Mouse (Mus musculus) C2C12 (cell line): ENCODE data around the gene Natd1. TPM values are rescaled to one million over a fixed set of nuclear protein-coding genes. Genes with fewer than 3 reads are reported as not detected.

Experiments used
- H3K27me3 ChIP-seq: one replicate; pipeline ENCODE4 v1.6.1; 2011; ENCODE audit not compliant: control insufficient read depth, insufficient read depth, insufficient read length
- H3K36me3 ChIP-seq: one replicate; pipeline ENCODE4 v1.6.1; 2011; ENCODE audit not compliant: control insufficient read depth, insufficient read depth
- H3K4me3 ChIP-seq: one replicate; pipeline ENCODE4 v1.5.1; 2011; ENCODE audit warnings: mild to moderate bottlenecking, control low read depth; ENCODE audit not compliant: poor library complexity, insufficient read depth, severe bottlenecking
- H3K79me2 ChIP-seq: one replicate; pipeline ENCODE4 v1.6.1; 2011; ENCODE audit not compliant: control insufficient read depth, insufficient read depth
- H3K79me3 ChIP-seq: one replicate; pipeline ENCODE4 v1.6.1; 2011; ENCODE audit warnings: low read depth, control low read depth
- H3ac ChIP-seq: one replicate; pipeline ENCODE3; 2011; ENCODE audit warnings: low read depth; ENCODE audit not compliant: control insufficient read depth, insufficient read length
- CEBPB ChIP-seq: IDR thresholded peaks from one replicate; pipeline ENCODE4 v1.6.1; 2011; ENCODE audit warnings: low read depth, mild to moderate bottlenecking, control low read depth, moderate library complexity
- CTCF ChIP-seq: IDR thresholded peaks from one replicate; pipeline ENCODE4 v1.5.1; 2011; ENCODE audit not compliant: control insufficient read depth, insufficient read depth, insufficient read length
- FOSL1 ChIP-seq: IDR thresholded peaks from one replicate; pipeline ENCODE4 v1.8.0; 2011; ENCODE audit warnings: mild to moderate bottlenecking, low read length; ENCODE audit not compliant: poor library complexity, insufficient read depth, severe bottlenecking
- MAX ChIP-seq: IDR thresholded peaks from one replicate; pipeline ENCODE4 v1.6.1; 2011; ENCODE audit warnings: mild to moderate bottlenecking, control low read depth
- MYOD1 ChIP-seq: IDR thresholded peaks from one replicate; pipeline ENCODE4 v1.6.1; 2011; ENCODE audit warnings: low read depth; ENCODE audit not compliant: control insufficient read depth, insufficient read length
- MYOG ChIP-seq: IDR thresholded peaks from one replicate; pipeline ENCODE4 v1.6.1; 2011; ENCODE audit not compliant: control insufficient read depth, insufficient read length; ENCODE audit errors: extremely low read depth
- USF1 ChIP-seq: IDR thresholded peaks from one replicate; pipeline ENCODE4 v1.6.1; 2011; ENCODE audit warnings: low read depth, mild to moderate bottlenecking, control low read depth, moderate library complexity
- polyA plus RNA-seq: library from polyadenylated mRNA; unstranded; fragments of >200 nt; fragmentation: generic; extraction: Trizol; gene quantifications from one replicate; pipeline ENCODE4 v1.2.1, GENCODE M21; 2012; ENCODE audit warnings: missing spikeins

Natd1 gene
- polyA plus RNA-seq, 1 experiment = 8.4 TPM

DNA sequence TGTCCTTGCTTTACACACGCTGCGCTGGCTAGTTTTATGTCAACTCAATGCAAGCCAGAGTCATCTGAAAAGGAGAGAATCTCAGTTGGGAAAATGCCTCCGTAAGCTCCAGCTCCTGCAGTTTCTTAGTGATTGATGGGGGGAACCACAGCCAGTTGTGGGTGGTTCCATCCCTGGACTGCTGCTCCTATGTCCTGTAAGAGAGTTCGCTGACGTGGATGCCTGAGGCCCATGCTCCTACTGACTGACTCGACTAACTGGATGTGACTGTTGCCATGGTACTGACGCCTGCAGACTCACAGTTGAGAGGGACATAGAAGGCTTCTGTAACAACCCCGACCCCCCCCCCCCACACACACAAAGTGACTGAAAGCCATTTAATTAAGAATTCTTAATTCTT, 46.6 kb downstream of the Natd1 start:
- Histone ChIP-seq H3K79me2 (peaks cover 100% of the 10 kb centered on the region), H3ac (no peak overlapping the region), H3K79me3 (peaks cover 90% of the 10 kb centered on the region), H3K36me3 (peaks cover 30% of the 10 kb centered on the region), H3K4me3 (no peak overlapping the region), H3K27me3 (no peaks in the 10 kb centered on the region)
- no peak for TF ChIP-seq CTCF
- TF ChIP-seq FOSL1 = no peak
- no peak for TF ChIP-seq MYOD1
- no peak for TF ChIP-seq MAX
- TF ChIP-seq USF1 = no peak
- TF ChIP-seq MYOG = no peak
- no peak for TF ChIP-seq CEBPB

DNA sequence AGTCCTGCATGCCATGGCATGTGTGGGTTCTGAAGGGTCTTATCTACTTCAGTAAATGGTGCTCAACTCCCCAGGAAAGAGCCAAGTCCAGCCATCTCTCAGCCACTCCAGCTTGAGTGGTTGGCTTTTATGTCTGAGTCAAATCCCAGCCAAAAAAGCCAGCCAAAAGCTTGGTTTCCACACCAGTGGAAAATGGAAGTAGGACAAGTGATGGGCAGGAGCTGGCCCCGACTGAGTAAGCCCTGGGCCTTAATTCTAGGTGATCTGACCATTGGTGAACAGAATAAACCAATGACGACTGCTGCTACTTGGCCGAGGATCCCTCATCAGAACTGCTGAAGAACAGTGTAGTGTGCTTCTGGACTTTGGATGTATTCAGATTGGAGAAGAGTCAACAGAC, 47.1 kb downstream of the Natd1 start:
- H3K27me3 ChIP-seq = no peaks in the 10 kb centered on the region
- H3K4me3 ChIP-seq = no peak overlapping the region
- peaks cover 32% of the 10 kb centered on the region for H3K36me3 ChIP-seq
- TF ChIP-seq USF1 (no peak), MYOG (no peak), CTCF (no peak), MYOD1 (no peak), MAX (no peak)
- peaks cover 100% of the 10 kb centered on the region for H3K79me2 ChIP-seq
- H3K79me3 ChIP-seq = peaks cover 88% of the 10 kb centered on the region
- no peak overlapping the region for H3ac ChIP-seq

GRCm38 (mm10) chr11:60866021-60866420, 48.5 kb downstream of the Natd1 start:
- no peak overlapping the region for H3ac ChIP-seq
- no peaks in the 10 kb centered on the region for H3K27me3 ChIP-seq
- no peak overlapping the region for H3K4me3 ChIP-seq
- peaks cover 94% of the 10 kb centered on the region for H3K79me2 ChIP-seq
- TF ChIP-seq FOSL1 (no peak), MAX (no peak), MYOG (no peak), CEBPB (no peak), USF1 (no peak), MYOD1 (no peak), CTCF (no peak)
- peaks cover 77% of the 10 kb centered on the region for H3K79me3 ChIP-seq
- H3K36me3 ChIP-seq = peaks cover 46% of the 10 kb centered on the region

DNA sequence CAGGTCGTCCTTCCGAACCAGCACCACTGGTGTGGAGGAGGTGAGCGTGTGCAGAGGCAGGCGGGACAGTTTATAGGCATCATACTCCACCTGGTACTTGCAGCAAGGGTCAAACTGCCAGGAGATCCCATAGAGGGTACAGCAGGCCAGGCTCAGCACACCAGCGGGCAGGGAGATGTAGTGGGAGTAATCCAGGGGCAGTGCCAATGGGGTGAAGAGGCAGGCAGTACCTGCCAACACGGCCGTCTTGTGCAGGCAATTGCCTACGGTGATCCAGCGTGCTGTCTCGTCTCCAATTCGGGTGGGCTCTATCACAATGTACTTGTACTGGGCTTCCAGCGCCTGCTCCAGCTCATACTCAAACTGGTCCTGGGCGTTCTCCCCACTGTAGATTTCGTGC, 49.6 kb downstream of the Natd1 start:
- Histone ChIP-seq H3K79me2 (peaks cover 83% of the 10 kb centered on the region), H3ac (no peak overlapping the region), H3K27me3 (no peaks in the 10 kb centered on the region), H3K79me3 (peaks cover 66% of the 10 kb centered on the region), H3K36me3 (peaks cover 48% of the 10 kb centered on the region), H3K4me3 (no peak overlapping the region)
- TF ChIP-seq MAX = no peak
- no peak for TF ChIP-seq FOSL1

GRCm38 (mm10) chr11:60864166-60864565, 50.4 kb downstream of the Natd1 start:
- peaks cover 59% of the 10 kb centered on the region for H3K79me3 ChIP-seq
- no peak overlapping the region for H3ac ChIP-seq
- peaks cover 48% of the 10 kb centered on the region for H3K36me3 ChIP-seq
- no peak overlapping the region for H3K4me3 ChIP-seq
- no peaks in the 10 kb centered on the region for H3K27me3 ChIP-seq
- peaks cover 75% of the 10 kb centered on the region for H3K79me2 ChIP-seq
- no peak for TF ChIP-seq MYOG

- Histone ChIP-seq H3K4me3 (no peak overlapping the region), H3K27me3 (no peaks in the 10 kb centered on the region), H3K79me3 (peaks cover 54% of the 10 kb centered on the region), H3ac (no peak overlapping the region), H3K36me3 (peaks cover 48% of the 10 kb centered on the region), H3K79me2 (peaks cover 65% of the 10 kb centered on the region)
- TF ChIP-seq MYOD1 (no peak), USF1 (no peak), CEBPB (no peak), MYOG (no peak), FOSL1 (no peak), MAX (no peak), CTCF (no peak)
These were observed 51.4 kb downstream of the Natd1 start for GRCm38 (mm10) chr11:60863196-60863595.
